Mouse (Mus musculus) kidney, adult 10 weeks (tissue): ENCODE data around the gene Pmfbp1. TPM values are rescaled to one million over a fixed set of nuclear protein-coding genes. Genes with fewer than 3 reads are reported as not detected.

ENCODE experiments used
- polyA plus RNA-seq: library from polyadenylated mRNA; stranded (reverse); fragments of 350-450 nt; fragmentation: Illumina TruSeq; extraction: RNeasy Lipid Tissue Mini Kit (QIAGEN cat#74804); gene quantifications from one replicate; pipeline ENCODE4 v1.2.3, GENCODE M21; 2014; ENCODE audit warnings: low read depth, low replicate concordance

Pmfbp1 gene
- polyA plus RNA-seq, result not detected

GRCm38 (mm10) chr8:109493727-109494126 lies at the start of gene Pmfbp1:
Pmfbp1 (plus strand) TSS chr8:109494027.

GRCm38 (mm10) chr8:109565498-109566333 lies 71.9 kb downstream of the Pmfbp1 start, which contains the start of the genes Dhx38 and Txnl4b:
Dhx38 (minus strand) TSS chr8:109565861.
Txnl4b (plus strand) TSS chr8:109565892.

GRCm38 (mm10) chr8:109578900-109579301 lies 85.1 kb downstream of the Pmfbp1 start, which contains the start of gene Hp:
Hp (minus strand) TSS chr8:109579172.

Other genes with a start within 250 kb of the Pmfbp1 start
- 0.93 TPM for gene Dhx38, start 71.8 kb downstream of the Pmfbp1 start, polyA plus RNA-seq
- gene Txnl4b, start 71.9 kb downstream of the Pmfbp1 start, polyA plus RNA-seq, result 19.1 TPM
- not detected for gene Hp, start 85.1 kb downstream of the Pmfbp1 start, polyA plus RNA-seq
- gene Dhodh, start 114.6 kb downstream of the Pmfbp1 start, polyA plus RNA-seq, result 3.6 TPM
- not detected for gene Pkd1l3, start 120.5 kb downstream of the Pmfbp1 start, polyA plus RNA-seq
- 79.8 TPM for gene Ist1, start 199.2 kb downstream of the Pmfbp1 start, polyA plus RNA-seq
- 3.4 TPM for gene Zfp821, start 211.5 kb downstream of the Pmfbp1 start, polyA plus RNA-seq
- 19.5 TPM for gene Atxn1l, start 243.7 kb downstream of the Pmfbp1 start, polyA plus RNA-seq